ENCODE assay signal across 9 mouse cellular contexts in the genomic region with DNA sequence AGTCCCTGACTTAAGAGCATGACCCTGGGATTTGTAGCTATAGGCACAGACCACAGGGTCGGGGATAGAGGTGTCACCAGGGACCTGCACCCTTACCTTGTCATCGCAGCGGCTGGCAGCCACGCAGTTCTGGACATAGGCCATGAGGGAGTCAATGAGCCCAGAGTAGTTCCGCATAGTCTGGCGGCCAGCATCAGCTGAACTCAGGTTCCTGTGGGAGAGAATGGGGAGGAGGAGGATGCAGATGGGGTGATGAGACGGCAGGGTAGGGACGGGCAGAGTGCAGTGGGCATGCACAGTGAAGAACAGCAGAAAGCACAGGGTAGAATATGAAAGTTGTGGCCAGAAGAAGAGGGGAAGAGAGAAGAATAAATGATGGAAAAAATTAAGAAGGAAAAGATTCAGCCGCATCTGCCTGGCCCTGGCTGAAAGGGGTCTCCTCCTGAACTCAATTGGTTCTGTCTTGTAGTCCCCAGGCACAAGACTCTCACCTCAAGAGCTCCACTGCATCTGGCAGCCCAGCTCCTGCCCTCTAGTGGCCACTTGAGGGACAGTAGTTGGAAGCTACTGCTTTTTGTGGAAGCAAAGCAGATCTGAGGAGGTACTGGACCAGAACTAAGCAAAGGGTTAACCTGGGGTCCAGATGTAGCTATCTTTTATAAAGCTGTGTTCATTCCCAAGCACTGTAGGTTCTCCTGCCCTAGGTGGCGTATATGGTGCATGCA. TPM values are rescaled to one million over a fixed set of nuclear protein-coding genes. Genes with fewer than 3 reads are reported as not detected.
A peak's percentile ranks its signal among the peaks of the same experiment; 100 is the strongest.
DNase-seq lines count a peak whose midpoint lies in the region; ATAC-seq and TF ChIP-seq lines count a peak whose summit lies in the region.
"Had no signal": no experiment of that assay in that cellular context is flagged by ENCODE, and none has a peak within 500 bp of the region (broad histone marks: within the 10 kb centered on the region; RNA-seq: fewer than 3 reads in every experiment).

No protein-coding gene starts in this region.

- H3K4me2 ChIP-seq in kidney, embryonic 14.5 days (replicated peaks; ENCODE audit: low read depth, low read length) = no peak overlapping the region
- no peak overlapping the region for H3K4me2 ChIP-seq in intestine, embryonic 15.5 days (replicated peaks)
- H3K4me2 ChIP-seq in limb, embryonic 14.5 days (replicated peaks; ENCODE audit: low read depth, low read length, severe bottlenecking) = no peak overlapping the region

- 73% methylated on average over 10 of the region's 10 CpGs for WGBS in kidney, embryonic 14.5 days
- 69% methylated on average over 10 of the region's 10 CpGs for whole genome bisulfite sequencing in intestine, embryonic 15.5 days
- 73% methylated on average over 10 of the region's 10 CpGs for WGBS in limb, embryonic 14.5 days

- no peak overlapping the region for H3K9ac ChIP-seq in kidney, embryonic 14.5 days (ENCODE audit: low read depth, low read length)
- no peak overlapping the region for H3K9ac ChIP-seq in intestine, embryonic 15.5 days
- H3K9ac ChIP-seq in limb, embryonic 14.5 days (ENCODE audit: low read depth, low read length, severe bottlenecking) = no peak overlapping the region

- DNase-seq in kidney, adult 11 months = peak; percentile 15
- peak; percentile 12 for DNase-seq in adrenal gland, adult 8-10 months
- DNase-seq in embryo, embryonic 11.5 days (ENCODE audit: low read depth, low spot score) = peak; percentile 41
- DNase-seq in limb, embryonic 14.5 days (ENCODE audit: low spot score) = peak; percentile 33
- peak; percentile 26 for DNase-seq in retina, adult 2 months (ENCODE audit: low read depth, low spot score)
- DNase-seq in thymus, postnatal 14 days = peak; percentile 69

- H3K9me3 ChIP-seq in kidney, embryonic 14.5 days (ENCODE audit: control insufficient read depth, low read length) = no peaks in the 10 kb centered on the region
- no peaks in the 10 kb centered on the region for H3K9me3 ChIP-seq in intestine, embryonic 15.5 days
- no peaks in the 10 kb centered on the region for H3K9me3 ChIP-seq in limb, embryonic 14.5 days (ENCODE audit: control insufficient read depth, low read length)
- H3K9me3 ChIP-seq: megakaryocyte, embryonic 14.5 days had no signal

- no peak overlapping the region for H3K4me3 ChIP-seq in kidney, embryonic 14.5 days (ENCODE audit: low read length)
- H3K4me3 ChIP-seq in intestine, embryonic 15.5 days (replicated peaks) = no peak overlapping the region
- no peak overlapping the region for H3K4me3 ChIP-seq in limb, embryonic 14.5 days (replicated peaks; ENCODE audit: low read length)
- H3K4me3 ChIP-seq: megakaryocyte, embryonic 14.5 days had no signal

- no peaks in the 10 kb centered on the region for H3K27me3 ChIP-seq in kidney, embryonic 14.5 days (ENCODE audit: control insufficient read depth, insufficient read depth, low read length)
- H3K27me3 ChIP-seq in intestine, embryonic 15.5 days (replicated peaks) = no peaks in the 10 kb centered on the region
- no peaks in the 10 kb centered on the region for H3K27me3 ChIP-seq in limb, embryonic 14.5 days (ENCODE audit: control insufficient read depth, insufficient read depth, low read length)

- no peaks in the 10 kb centered on the region for H3K4me1 ChIP-seq in kidney, embryonic 14.5 days (ENCODE audit: control insufficient read depth, insufficient read depth, low read length)
- no peaks in the 10 kb centered on the region for H3K4me1 ChIP-seq in intestine, embryonic 15.5 days (replicated peaks)
- no peaks in the 10 kb centered on the region for H3K4me1 ChIP-seq in limb, embryonic 14.5 days (ENCODE audit: control insufficient read depth, insufficient read depth, low read length)

- no peak for TF ChIP-seq POLR2A in limb, embryonic 14.5 days (IDR thresholded peaks at IDR 0.05; ENCODE audit: borderline replicate concordance, extremely low read depth, insufficient read depth, insufficient read length)

- H3K27ac ChIP-seq in kidney, embryonic 14.5 days (ENCODE audit: low read depth, low read length) = no peak overlapping the region
- no peak overlapping the region for H3K27ac ChIP-seq in intestine, embryonic 15.5 days
- no peak overlapping the region for H3K27ac ChIP-seq in limb, embryonic 14.5 days (replicated peaks; ENCODE audit: low read depth, low read length)

- no peak for ATAC-seq in kidney, embryonic 14.5 days (ENCODE audit: low FRiP score, low TSS enrichment)
- 0 out of 2 replicates have a peak, but pooled peaks have one; percentile 41 for ATAC-seq in intestine, embryonic 15.5 days
- ATAC-seq in limb, embryonic 14.5 days (ENCODE audit: low FRiP score, low read depth) = no peak

- H3K36me3 ChIP-seq in kidney, embryonic 14.5 days (ENCODE audit: control insufficient read depth, insufficient read depth, low read length) = no peaks in the 10 kb centered on the region
- H3K36me3 ChIP-seq in intestine, embryonic 15.5 days = no peaks in the 10 kb centered on the region
- H3K36me3 ChIP-seq in limb, embryonic 14.5 days (ENCODE audit: control insufficient read depth, insufficient read depth, low read length) = no peaks in the 10 kb centered on the region

RNA-seq across cellular contexts. Expression of a gene that starts 36.5 kb away (rescaled TPM):
- 0.10 TPM in 1 of 2 replicates, not detected in the other for polyA plus RNA-seq in kidney, embryonic 14.5 days (2014; fragmentation: Nextera tagmentation; extraction: Ambion mirVana)
- total RNA-seq in adrenal gland, adult 8-10 months (2022) = under 1 TPM in 2 of 4 experiments, not detected in 2; 0.09 to 0.32 TPM
- 0.08 and 0.15 TPM in 2 replicates for polyA plus RNA-seq in intestine, embryonic 15.5 days (2015; fragmentation: Nextera tagmentation; extraction: Ambion mirVana)
- 36.0 and 41.5 TPM in 2 replicates for polyA plus RNA-seq in limb, embryonic 14.5 days (2012; rRNA removed)
- 25.5 and 31.2 TPM in 2 replicates for polyA plus RNA-seq in limb, embryonic 14.5 days (2014; fragmentation: Nextera tagmentation; extraction: Ambion mirVana)

RNA-seq across cellular contexts. Expression of a gene that starts 46.4 kb away (rescaled TPM):
- 2.0 and 2.3 TPM in 2 replicates for polyA plus RNA-seq in kidney, embryonic 14.5 days (2014; fragmentation: Nextera tagmentation; extraction: Ambion mirVana)
- total RNA-seq in adrenal gland, adult 8-10 months (2022) = 1 to 10 TPM; 2.2 to 5.5 (median 2.6) TPM
- 16.4 and 17.4 TPM in 2 replicates for polyA plus RNA-seq in intestine, embryonic 15.5 days (2015; fragmentation: Nextera tagmentation; extraction: Ambion mirVana)
- polyA plus RNA-seq in limb, embryonic 14.5 days (2012; rRNA removed) = 44.5 and 108 TPM in 2 replicates
- 78.3 and 104 TPM in 2 replicates for polyA plus RNA-seq in limb, embryonic 14.5 days (2014; fragmentation: Nextera tagmentation; extraction: Ambion mirVana)

Comparison
In these comparisons a context has a peak if more than half of its experiments do, and no peak if none do; other contexts are left out.
1. DNase-seq: peak in every context shown above with its lines; median percentile 69 in thymus, postnatal 14 days; 41 in embryo, embryonic 11.5 days; 33 in limb, embryonic 14.5 days; 26 in retina, adult 2 months; 15 in kidney, adult 11 months; 12 in adrenal gland, adult 8-10 months.
2. RNA of a gene that starts 36.5 kb away (polyA plus RNA-seq): 25.5 to 41.5 TPM in limb, embryonic 14.5 days; 0.08 to 0.15 TPM in intestine, embryonic 15.5 days and 0.10 TPM in kidney, embryonic 14.5 days; every median in the first group is over 10 times any median in the second.